Mouse (Mus musculus) liver, postnatal 0 days (tissue): ENCODE measurements around the gene Cuta.

ENCODE experiments used
- CTCF ChIP-seq: sonication (generic); IDR thresholded peaks from 2 replicates; pipeline ENCODE4 v1.5.1; 2016; ENCODE audit warnings: antibody characterized with exemption, low read depth
- EP300 ChIP-seq: IDR thresholded peaks from 2 replicates; pipeline ENCODE4 v1.6.1; 2016; ENCODE audit warnings: antibody characterized with exemption, low read depth, mild to moderate bottlenecking

DNA sequence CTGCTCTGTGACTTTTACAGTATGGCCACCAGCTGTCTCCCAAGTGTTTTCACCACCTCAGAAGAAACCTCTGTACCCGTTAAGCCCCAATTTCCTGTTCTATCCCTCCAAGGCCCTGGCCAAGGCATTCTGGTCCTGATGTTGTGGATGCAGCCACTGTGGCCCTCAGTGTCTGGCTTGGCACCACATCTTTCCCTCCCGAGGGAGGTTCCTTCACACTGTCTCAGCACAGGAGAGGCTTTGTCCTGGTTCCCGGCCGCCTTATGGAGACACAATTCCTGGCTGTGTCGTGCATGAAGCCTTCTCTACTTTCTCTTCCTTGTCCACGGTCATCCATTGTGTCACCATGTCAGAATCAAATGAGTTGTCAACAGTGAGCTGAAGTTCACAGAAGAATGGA is 45.9 kb downstream of the Cuta start:
- no peak for TF ChIP-seq EP300
- no peak for TF ChIP-seq CTCF
